Mouse (Mus musculus): Measurements from ENCODE around the gene Bcan.

GRCm38 (mm10) chr3:88022322-88023191 is 22.5 kb upstream of the Bcan start:
- TF ChIP-seq CTCF (IDR thresholded peaks at IDR 0.05; ENCODE audit: control insufficient read depth, insufficient read depth, low read length) (no peak), POLR2A (IDR thresholded peaks at IDR 0.05; ENCODE audit: borderline replicate concordance, control insufficient read depth, low read depth, low read length) (no peak)

Data from bone marrow, adult 2 months (tissue).